ENCODE assay signal across 9 mouse cellular contexts in genomic region chr11:31703173-31703572, GRCm38 (mm10). TPM values are rescaled to one million over a fixed set of nuclear protein-coding genes. Genes with fewer than 3 reads are reported as not detected.
DNase-seq lines count a peak whose midpoint lies in the region; ATAC-seq and TF ChIP-seq lines count a peak whose summit lies in the region.
"Had no signal": no experiment of that assay in that cellular context is flagged by ENCODE, and none has a peak within 500 bp of the region (broad histone marks: within the 10 kb centered on the region; RNA-seq: fewer than 3 reads in every experiment).

No protein-coding gene starts in this region.

- intact Hi-C loops in gastrocnemius, postnatal 36 days (cut with DNase I): no loop called here
- intact Hi-C loops in heart, postnatal 25 days (cut with DNase I): no loop called here

- H3K27me3 ChIP-seq in lung, embryonic 14.5 days (ENCODE audit: insufficient read depth, low read length): no peaks in the 10 kb centered on the region
- H3K27me3 ChIP-seq: liver, embryonic 13.5 days had no signal

- ATAC-seq in lung, embryonic 14.5 days (ENCODE audit: insufficient read depth): no peak
- ATAC-seq in CD4-positive, CD25-positive, alpha-beta regulatory T cell, adult 4 months: no peak

- no peaks in the 10 kb centered on the region for H3K4me1 ChIP-seq in lung, embryonic 14.5 days (ENCODE audit: insufficient read depth)

- no peaks in the 10 kb centered on the region; the same call in 1 of the 2 replicates for H3K9me3 ChIP-seq in lung, embryonic 14.5 days (ENCODE audit: low read depth, low read length)
- H3K9me3 ChIP-seq: liver, embryonic 13.5 days had no signal

- no peak for TF ChIP-seq CTCF in lung, embryonic 14.5 days (IDR thresholded peaks at IDR 0.05; ENCODE audit: low read depth)

- H3K36me3 ChIP-seq in lung, embryonic 14.5 days (ENCODE audit: insufficient read depth): no peaks in the 10 kb centered on the region
- H3K36me3 ChIP-seq: liver, embryonic 13.5 days had no signal

- no peak overlapping the region for H3K9ac ChIP-seq in lung, embryonic 14.5 days
- H3K9ac ChIP-seq: liver, embryonic 13.5 days had no signal

- H3K4me2 ChIP-seq in lung, embryonic 14.5 days: no peak overlapping the region
- H3K4me2 ChIP-seq: liver, embryonic 13.5 days had no signal

- H3K4me3 ChIP-seq in lung, embryonic 14.5 days (ENCODE audit: low read depth, low read length): no peak overlapping the region
- H3K4me3 ChIP-seq: liver, embryonic 13.5 days had no signal

- DNase-seq in gastrocnemius, postnatal 25 days: peak; percentile 13
- no peak for DNase-seq in gastrocnemius, postnatal 36 days
- DNase-seq in lung, embryonic 14.5 days: peak; percentile 38
- DNase-seq in lung, postnatal 14 days: no peak
- DNase-seq in heart, postnatal 25 days (ENCODE audit: low spot score): peak; percentile 7
- peak; percentile 71 to 85 for DNase-seq in right cerebral cortex, postnatal 10 days (ENCODE audit: low spot score in 2 of 2)
- DNase-seq in spleen, postnatal 14 days (ENCODE audit: low spot score in 2 of 2): no peak
- DNase-seq: liver, embryonic 13.5 days had no signal

- 58% methylated on average over 8 of the region's 8 CpGs for WGBS in lung, embryonic 14.5 days

- no peak overlapping the region for H3K27ac ChIP-seq in lung, embryonic 14.5 days (ENCODE audit: low read depth)
- H3K27ac ChIP-seq: liver, embryonic 13.5 days had no signal

RNA-seq across cellular contexts. Expression of gene Bod1, which starts 31.5 kb away (rescaled TPM):
- 100 to 1,000 TPM; 119 to 142 TPM for total RNA-seq in gastrocnemius, postnatal 25 days (2021)
- total RNA-seq in gastrocnemius, postnatal 36 days (2021): 100 to 1,000 TPM; 131 to 146 TPM
- 98.3 and 113 TPM in 2 replicates for polyA plus RNA-seq in lung, embryonic 14.5 days (2014; fragmentation: Nextera tagmentation; extraction: Ambion mirVana)
- total RNA-seq in heart, postnatal 25 days (2021): 100 to 1,000 TPM; 115 to 121 TPM
- polyA plus RNA-seq in CD4-positive, CD25-positive, alpha-beta regulatory T cell, adult 4 months (2017; shearing (Covaris generic)): 1 to 10 TPM; 7.6 to 8.2 TPM

Comparison
In these comparisons a context has a peak if more than half of its experiments do, and no peak if none do; other contexts are left out.
1. DNase-seq: peak in gastrocnemius, postnatal 25 days (single experiment), lung, embryonic 14.5 days (single experiment), heart, postnatal 25 days (single experiment) and right cerebral cortex, postnatal 10 days (2 of 2); none in gastrocnemius, postnatal 36 days (0 of 2), lung, postnatal 14 days (single experiment) and spleen, postnatal 14 days (0 of 2).